Mouse (Mus musculus): ENCODE data around the gene Rsf1.

- TF ChIP-seq CTCF (IDR thresholded peaks at IDR 0.05; ENCODE audit: low read depth), result no peak
- peak; percentile 52; the same call in 1 of the 2 replicates for TF ChIP-seq EP300 (IDR thresholded peaks at IDR 0.05; ENCODE audit: low read depth)
These were observed 117.0 kb downstream of the Rsf1 start, which contains the start of gene Clns1a for GRCm38 (mm10) chr7:97696506-97697254.
